Mouse (Mus musculus) forebrain, embryonic 15.5 days (tissue): ENCODE measurements around the gene Efna2. TPM values are rescaled to one million over a fixed set of nuclear protein-coding genes. Genes with fewer than 3 reads are reported as not detected.
A peak's percentile ranks its signal among the peaks of the same experiment; 100 is the strongest.

Experiments used
- ATAC-seq: fragments of 200-750 bp; cut with Nextera tagmentation; replicated peaks from 2 replicates; pipeline ENCODE4 v1.8.0; 2017; ENCODE audit warnings: mild to moderate bottlenecking, moderate TSS enrichment, moderate library complexity
- H3K27ac ChIP-seq: fragments of 300-500 bp; sonication (generic); replicated peaks from 2 replicates; pipeline ENCODE4 v1.5.1; 2015; ENCODE audit warnings: mild to moderate bottlenecking, inconsistent platforms
- H3K27me3 ChIP-seq: fragments of 300-500 bp; sonication (generic); 2 replicates; pipeline ENCODE4 v1.6.1; 2015; ENCODE audit warnings: inconsistent platforms
- H3K36me3 ChIP-seq: fragments of 300-500 bp; sonication (generic); 2 replicates; pipeline ENCODE4 v1.6.1; 2015; ENCODE audit warnings: mild to moderate bottlenecking, inconsistent platforms
- H3K4me1 ChIP-seq: fragments of 300-500 bp; sonication (generic); 2 replicates; pipeline ENCODE4 v1.6.1; 2015; ENCODE audit warnings: inconsistent platforms
- H3K4me2 ChIP-seq: fragments of 300-500 bp; sonication (generic); replicated peaks from 2 replicates; pipeline ENCODE4 v1.6.1; 2015; ENCODE audit warnings: mild to moderate bottlenecking, inconsistent platforms
- H3K4me3 ChIP-seq: fragments of 300-500 bp; sonication (generic); 2 replicates; pipeline ENCODE4 v1.5.1; 2015; ENCODE audit warnings: mild to moderate bottlenecking, inconsistent platforms
- H3K9ac ChIP-seq: fragments of 300-500 bp; sonication (generic); replicated peaks from 2 replicates; pipeline ENCODE4 v1.6.1; 2015; ENCODE audit warnings: mild to moderate bottlenecking, inconsistent platforms
- H3K9me3 ChIP-seq: fragments of 300-500 bp; sonication (generic); 2 replicates; pipeline ENCODE4 v1.6.1; 2016; ENCODE audit warnings: inconsistent platforms
- WGBS: fragments of 180-500 bp; shearing (Covaris S2); methylation state at CpG from one replicate; pipeline ENCODE4 v1.1.7; 2015; ENCODE audit warnings: mixed read lengths; 5-methylcytosine and 5-hydroxymethylcytosine counted together
- polyA plus RNA-seq: library from polyadenylated mRNA; unstranded; fragments of >200 nt; fragmentation: Nextera tagmentation; extraction: Ambion mirVana; gene quantifications from 2 replicates; pipeline ENCODE4 v1.2.1, GENCODE M21; 2015

Efna2 gene
- polyA plus RNA-seq, 1 experiment from 2014 or later, result 36.5 TPM

DNA sequence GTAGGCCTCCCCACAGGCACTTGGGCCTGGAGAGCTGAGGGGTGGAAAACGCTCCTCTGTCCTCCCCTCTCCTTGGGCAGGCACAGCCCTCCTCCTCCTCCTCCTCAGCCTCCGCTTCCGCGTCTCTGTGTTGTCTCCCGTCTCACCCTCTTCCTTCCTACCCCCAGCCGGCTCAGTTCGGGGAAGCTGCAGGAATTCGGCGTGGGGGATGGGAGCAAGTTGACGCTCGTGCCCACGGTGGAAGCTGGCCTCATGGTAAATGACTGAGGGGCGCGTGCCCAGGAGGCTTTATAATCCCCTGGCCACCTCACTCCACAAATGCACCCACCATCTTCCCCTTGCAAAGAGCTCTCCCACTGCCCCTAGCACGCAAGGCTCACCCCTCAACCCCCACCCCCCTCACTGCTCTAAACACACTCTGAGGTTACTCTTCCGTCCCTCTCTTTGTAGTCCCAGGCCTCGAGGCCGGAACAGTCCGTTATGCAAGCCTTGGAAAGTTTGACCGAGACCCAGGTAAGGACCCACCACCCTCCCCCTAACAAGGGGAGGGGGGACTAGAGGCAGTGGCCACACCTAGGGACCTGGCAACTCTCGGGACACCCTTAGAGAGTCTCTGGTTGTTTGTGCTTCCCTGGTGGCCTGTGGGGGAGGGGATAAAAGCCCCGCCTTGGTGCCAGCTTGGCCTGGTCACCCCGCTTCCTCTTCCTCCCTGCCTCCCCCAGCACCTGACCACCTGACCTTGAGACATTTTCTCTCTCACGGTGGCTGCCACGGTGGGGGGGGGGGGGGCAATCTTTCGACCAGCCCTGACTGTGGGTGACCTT lies 27.9 kb upstream of the Efna2 start:
- Histone ChIP-seq H3K9me3 (no peaks in the 10 kb centered on the region), H3K4me2 (peak overlapping the region; percentile 96), H3K27ac (peak overlapping the region; percentile 100), H3K4me3 (peak overlapping the region; percentile 80), H3K27me3 (no peaks in the 10 kb centered on the region), H3K36me3 (peaks cover 45% of the 10 kb centered on the region), H3K9ac (peak overlapping the region; percentile 99), H3K4me1 (peaks cover 54% of the 10 kb centered on the region)
- WGBS, result under 1% methylated on average over 26 of the region's 26 CpGs
- no peak for ATAC-seq

DNA sequence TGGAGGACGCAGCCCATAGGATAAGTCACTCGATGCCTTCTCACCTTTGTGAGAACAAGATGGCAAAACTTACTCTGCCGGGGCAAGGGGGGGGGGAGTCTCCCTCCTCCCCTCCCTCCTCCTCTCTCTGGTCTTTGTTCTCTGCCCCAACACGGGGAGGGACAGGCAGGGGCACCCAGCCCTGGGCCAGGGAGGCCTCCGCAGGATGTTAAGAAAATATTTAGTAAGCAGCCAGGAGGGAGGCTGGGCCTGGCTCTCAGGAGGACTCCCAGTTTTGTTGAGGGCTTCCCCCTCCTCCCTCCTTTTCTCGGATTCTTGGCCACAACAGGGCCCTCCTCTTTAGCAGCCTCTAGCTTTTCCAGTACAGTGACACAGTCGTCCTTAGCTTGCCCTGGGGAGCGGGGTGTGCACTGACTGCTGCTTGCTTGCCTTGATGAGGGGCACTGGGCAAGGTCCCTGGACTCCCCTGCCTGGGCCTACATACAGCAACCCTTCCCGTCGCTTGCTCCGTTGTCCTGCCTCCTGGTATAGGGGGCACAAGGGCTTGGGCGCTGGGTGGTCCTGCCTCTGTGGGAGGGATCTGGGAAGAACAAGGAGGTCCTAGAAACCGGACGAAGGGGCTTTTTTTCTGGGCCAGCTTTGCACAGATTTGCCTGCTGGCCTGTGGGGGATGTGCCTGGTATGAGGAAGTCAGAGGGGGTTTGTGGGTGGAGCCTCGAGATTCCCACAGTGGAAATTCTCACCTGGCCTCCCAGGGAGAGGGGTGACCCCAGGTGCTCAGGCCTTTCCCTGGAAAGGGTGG lies 27.0 kb upstream of the Efna2 start:
- Histone ChIP-seq H3K27me3 (no peaks in the 10 kb centered on the region), H3K9me3 (no peaks in the 10 kb centered on the region), H3K9ac (peak overlapping the region; percentile 99), H3K4me2 (peak overlapping the region; percentile 96), H3K4me1 (peaks cover 62% of the 10 kb centered on the region), H3K4me3 (peak overlapping the region; percentile 80), H3K36me3 (peaks cover 53% of the 10 kb centered on the region), H3K27ac (peak overlapping the region; percentile 100)
- ATAC-seq, result no peak
- WGBS, result 2% methylated on average over 15 of the region's 15 CpGs

DNA sequence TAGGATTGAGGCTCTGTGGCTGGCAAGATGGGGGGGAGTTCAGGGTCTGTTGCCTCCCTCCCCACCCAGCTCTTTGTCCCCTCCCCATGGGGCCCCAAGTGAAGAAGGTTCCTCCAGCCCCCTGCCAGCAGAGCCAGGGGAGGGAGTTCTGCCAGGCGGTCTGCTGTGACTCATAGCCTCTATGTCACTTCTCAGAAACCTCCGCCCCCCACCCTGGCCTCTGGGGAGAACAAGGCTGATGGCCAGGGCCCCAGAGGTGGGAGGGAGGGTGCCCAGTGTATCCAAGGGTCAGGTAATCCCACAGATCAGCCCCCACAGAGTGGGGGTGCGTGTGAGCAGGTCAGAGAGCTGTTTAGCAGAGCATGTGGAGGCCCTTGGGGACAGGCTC lies 26.4 kb upstream of the Efna2 start:
- peak overlapping the region; percentile 96 for H3K4me2 ChIP-seq
- peaks cover 56% of the 10 kb centered on the region for H3K36me3 ChIP-seq
- WGBS, result 46% methylated on average over 3 of the region's 3 CpGs
- no peaks in the 10 kb centered on the region for H3K9me3 ChIP-seq
- peak overlapping the region; percentile 80 for H3K4me3 ChIP-seq
- peaks cover 66% of the 10 kb centered on the region for H3K4me1 ChIP-seq
- H3K9ac ChIP-seq, result peak overlapping the region; percentile 99
- H3K27ac ChIP-seq, result peak overlapping the region; percentile 100
- ATAC-seq, result no peak
- H3K27me3 ChIP-seq, result no peaks in the 10 kb centered on the region

DNA sequence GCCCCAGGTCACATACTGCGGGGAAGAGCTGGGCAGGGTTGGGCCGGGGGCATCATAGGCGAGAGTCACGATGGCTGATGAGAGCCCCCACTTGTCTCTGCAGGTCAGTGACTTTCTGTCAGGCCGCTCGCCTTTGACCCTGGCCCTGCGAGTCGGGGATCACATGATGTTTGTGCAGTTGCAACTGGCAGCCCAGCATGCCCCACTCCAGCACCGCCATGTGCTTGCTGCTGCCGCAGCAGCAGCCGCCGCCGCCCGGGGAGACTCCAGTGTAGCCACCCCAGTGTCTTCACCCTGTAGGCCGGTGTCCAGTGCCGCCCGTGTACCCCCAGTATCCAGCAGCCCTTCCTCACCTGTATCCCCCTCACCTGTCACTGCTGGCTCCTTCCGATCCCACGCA lies 25.6 kb upstream of the Efna2 start:
- 86% methylated on average over 19 of the region's 19 CpGs for WGBS
- Histone ChIP-seq H3K9ac (peak overlapping the region; percentile 99; the same call in 1 of the 2 replicates), H3K4me3 (peak overlapping the region; percentile 80), H3K4me1 (peaks cover 71% of the 10 kb centered on the region), H3K36me3 (peaks cover 56% of the 10 kb centered on the region), H3K27me3 (no peaks in the 10 kb centered on the region), H3K4me2 (peak overlapping the region; percentile 96), H3K9me3 (no peaks in the 10 kb centered on the region), H3K27ac (peak overlapping the region; percentile 100)
- no peak for ATAC-seq

DNA sequence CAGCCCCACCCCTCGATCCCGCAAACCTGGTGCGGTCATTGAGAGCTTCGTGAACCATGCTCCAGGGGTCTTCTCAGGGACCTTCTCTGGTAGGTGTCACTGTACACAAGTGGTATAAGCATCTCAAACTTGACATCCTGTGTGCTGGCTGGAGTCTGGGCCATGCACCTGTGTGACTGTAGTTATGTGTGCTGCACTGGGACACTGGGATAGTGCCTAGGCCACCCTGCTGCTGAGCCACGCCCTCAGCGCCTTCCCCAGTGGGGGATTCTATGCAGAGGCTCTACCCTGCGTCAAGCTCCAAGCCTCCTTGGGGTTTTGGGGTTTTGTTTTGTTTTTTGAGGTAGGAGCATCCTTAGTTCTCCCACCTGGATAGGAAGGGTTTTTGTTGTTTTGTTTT lies 24.9 kb upstream of the Efna2 start:
- Histone ChIP-seq H3K27ac (peak overlapping the region; percentile 31; the same call in 1 of the 2 replicates), H3K4me2 (no peak overlapping the region), H3K9me3 (no peaks in the 10 kb centered on the region), H3K36me3 (peaks cover 56% of the 10 kb centered on the region), H3K9ac (no peak overlapping the region; the same call in 1 of the 2 replicates), H3K4me3 (no peak overlapping the region), H3K4me1 (peaks cover 78% of the 10 kb centered on the region), H3K27me3 (no peaks in the 10 kb centered on the region)
- ATAC-seq, result no peak
- 85% methylated on average over 7 of the region's 7 CpGs for WGBS

DNA sequence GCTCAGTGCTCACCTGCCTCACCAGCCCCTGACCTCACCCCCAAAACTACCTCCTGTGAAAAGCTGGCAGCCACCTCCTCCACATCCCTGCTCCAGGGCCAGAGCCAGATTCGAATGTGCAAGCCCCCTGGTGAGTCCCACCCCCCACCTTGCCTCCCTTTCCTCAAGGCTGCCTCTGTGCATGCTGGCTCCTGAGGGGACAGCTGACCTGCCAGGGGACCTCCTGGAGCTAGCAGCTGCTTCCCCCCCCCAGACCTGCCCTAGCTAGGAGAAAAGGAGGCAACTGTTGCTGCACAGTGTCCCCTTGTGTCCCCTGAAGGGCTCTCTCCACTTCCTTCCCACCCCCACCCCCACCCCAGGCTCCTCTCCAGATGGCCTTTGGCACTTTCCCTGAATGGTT lies 24.0 kb upstream of the Efna2 start:
- Histone ChIP-seq H3K36me3 (peaks cover 56% of the 10 kb centered on the region), H3K27ac (peak overlapping the region; percentile 91; the same call in 1 of the 2 replicates), H3K27me3 (no peaks in the 10 kb centered on the region), H3K4me2 (no peak overlapping the region), H3K9ac (no peak overlapping the region), H3K9me3 (no peaks in the 10 kb centered on the region), H3K4me3 (no peak overlapping the region), H3K4me1 (peaks cover 83% of the 10 kb centered on the region)
- no peak for ATAC-seq
- 60% methylated on average over 1 of the region's 1 CpGs for WGBS

DNA sequence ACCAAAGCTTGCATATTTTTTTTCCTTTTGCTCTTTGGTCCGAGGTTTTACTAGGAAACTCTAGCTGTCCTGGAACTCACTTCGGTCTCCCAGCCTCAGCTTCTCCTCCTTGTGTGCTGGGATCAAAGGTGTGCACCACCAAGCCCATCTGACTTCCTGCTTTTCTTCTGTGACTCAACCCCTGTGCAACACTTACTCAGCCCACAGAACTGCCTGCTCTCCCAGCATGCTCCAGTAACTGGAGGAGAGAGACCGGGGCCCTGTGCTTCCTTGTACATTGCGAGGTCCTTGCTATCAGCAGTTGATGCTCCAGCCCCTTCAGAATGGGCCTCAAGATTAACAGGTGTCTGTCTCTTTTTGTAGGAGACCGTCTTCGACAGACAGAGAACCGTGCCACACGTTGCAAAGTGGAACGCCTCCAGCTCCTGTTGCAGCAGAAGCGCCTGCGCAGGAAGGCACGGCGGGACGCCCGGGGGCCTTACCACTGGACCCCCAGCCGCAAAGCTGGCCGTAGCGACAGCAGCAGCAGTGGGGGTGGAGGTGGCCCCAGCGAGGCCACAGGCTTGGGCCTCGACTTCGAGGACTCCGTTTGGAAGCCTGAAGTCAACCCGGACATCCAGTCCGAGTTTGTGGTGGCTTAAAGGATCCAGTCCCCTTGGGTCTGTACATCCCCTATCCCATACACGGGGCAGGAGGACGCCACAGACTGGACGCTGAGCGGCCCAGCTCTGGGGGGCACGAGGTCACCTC lies 23.1 kb upstream of the Efna2 start:
- H3K27me3 ChIP-seq, result no peaks in the 10 kb centered on the region
- H3K4me1 ChIP-seq, result peaks cover 92% of the 10 kb centered on the region
- H3K36me3 ChIP-seq, result peaks cover 56% of the 10 kb centered on the region
- H3K4me2 ChIP-seq, result no peak overlapping the region
- H3K27ac ChIP-seq, result peak overlapping the region; percentile 91
- H3K4me3 ChIP-seq, result no peak overlapping the region
- no peak overlapping the region for H3K9ac ChIP-seq
- no peak for ATAC-seq
- no peaks in the 10 kb centered on the region for H3K9me3 ChIP-seq
- 82% methylated on average over 29 of the region's 29 CpGs for WGBS

DNA sequence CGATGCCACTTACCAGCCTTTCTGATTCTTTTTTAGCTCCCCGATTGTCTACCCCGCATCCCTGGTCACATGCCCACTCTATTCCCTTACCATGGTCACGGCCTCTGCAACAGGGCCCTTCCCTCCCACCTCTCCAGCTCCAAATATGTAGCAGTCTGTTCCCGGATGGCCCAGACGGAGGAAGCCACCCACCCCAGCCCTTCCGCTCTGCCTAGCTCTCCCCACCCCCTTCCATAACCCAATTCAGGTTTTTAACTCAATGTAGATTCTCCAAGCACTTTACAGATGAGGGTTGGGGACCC lies 22.6 kb upstream of the Efna2 start:
- H3K27ac ChIP-seq, result peak overlapping the region; percentile 91
- no peak for ATAC-seq
- peaks cover 55% of the 10 kb centered on the region for H3K36me3 ChIP-seq
- no peak overlapping the region for H3K4me2 ChIP-seq
- H3K4me3 ChIP-seq, result no peak overlapping the region
- H3K9me3 ChIP-seq, result no peaks in the 10 kb centered on the region
- peaks cover 94% of the 10 kb centered on the region for H3K4me1 ChIP-seq
- H3K27me3 ChIP-seq, result no peaks in the 10 kb centered on the region
- WGBS, result 58% methylated on average over 7 of the region's 7 CpGs
- no peak overlapping the region for H3K9ac ChIP-seq

DNA sequence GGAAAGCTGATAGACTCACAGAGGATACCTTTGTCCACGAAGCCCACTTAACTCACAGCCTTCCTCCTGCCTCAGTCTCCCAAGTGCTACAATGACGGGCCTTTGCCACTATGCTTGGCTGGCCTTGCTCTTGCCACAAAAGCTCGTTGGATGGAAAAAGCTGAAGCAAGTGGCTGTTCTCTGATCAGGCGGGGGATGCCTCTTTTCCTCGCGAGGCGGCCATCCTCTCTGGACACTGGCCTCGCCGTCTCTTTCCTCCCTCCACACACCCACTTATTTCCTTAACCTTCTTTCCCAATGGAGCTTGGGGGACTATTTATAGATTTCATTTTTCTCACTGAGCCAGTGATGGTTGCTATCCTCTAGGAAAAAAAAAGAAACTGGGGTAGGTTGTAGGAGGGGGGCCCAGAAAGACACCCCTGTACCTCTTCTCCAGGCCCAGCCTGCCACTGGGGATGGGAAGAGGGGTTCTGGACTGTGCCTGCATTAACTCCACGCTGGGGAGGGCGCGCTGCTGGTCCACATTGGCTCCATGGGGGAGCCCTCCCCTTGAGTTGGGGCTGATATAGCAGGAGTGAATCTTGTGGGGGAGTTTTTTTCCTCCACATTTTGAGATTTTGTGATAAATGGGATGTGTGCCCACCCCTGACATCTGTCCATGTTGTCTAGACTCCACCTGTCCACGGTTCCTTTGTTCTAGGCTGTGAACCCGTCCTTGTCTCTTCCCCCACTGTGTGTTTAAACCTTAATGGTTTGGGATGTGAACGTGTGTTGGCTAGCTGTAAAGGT lies 21.9 kb upstream of the Efna2 start:
- no peaks in the 10 kb centered on the region for H3K27me3 ChIP-seq
- H3K4me1 ChIP-seq, result peaks cover 88% of the 10 kb centered on the region
- H3K36me3 ChIP-seq, result peaks cover 49% of the 10 kb centered on the region
- no peak for ATAC-seq
- no peaks in the 10 kb centered on the region for H3K9me3 ChIP-seq
- peak overlapping the region; percentile 91 for H3K27ac ChIP-seq
- H3K9ac ChIP-seq, result peak overlapping the region; percentile 23
- WGBS, result 51% methylated on average over 15 of the region's 15 CpGs
- no peak overlapping the region for H3K4me2 ChIP-seq
- no peak overlapping the region for H3K4me3 ChIP-seq

DNA sequence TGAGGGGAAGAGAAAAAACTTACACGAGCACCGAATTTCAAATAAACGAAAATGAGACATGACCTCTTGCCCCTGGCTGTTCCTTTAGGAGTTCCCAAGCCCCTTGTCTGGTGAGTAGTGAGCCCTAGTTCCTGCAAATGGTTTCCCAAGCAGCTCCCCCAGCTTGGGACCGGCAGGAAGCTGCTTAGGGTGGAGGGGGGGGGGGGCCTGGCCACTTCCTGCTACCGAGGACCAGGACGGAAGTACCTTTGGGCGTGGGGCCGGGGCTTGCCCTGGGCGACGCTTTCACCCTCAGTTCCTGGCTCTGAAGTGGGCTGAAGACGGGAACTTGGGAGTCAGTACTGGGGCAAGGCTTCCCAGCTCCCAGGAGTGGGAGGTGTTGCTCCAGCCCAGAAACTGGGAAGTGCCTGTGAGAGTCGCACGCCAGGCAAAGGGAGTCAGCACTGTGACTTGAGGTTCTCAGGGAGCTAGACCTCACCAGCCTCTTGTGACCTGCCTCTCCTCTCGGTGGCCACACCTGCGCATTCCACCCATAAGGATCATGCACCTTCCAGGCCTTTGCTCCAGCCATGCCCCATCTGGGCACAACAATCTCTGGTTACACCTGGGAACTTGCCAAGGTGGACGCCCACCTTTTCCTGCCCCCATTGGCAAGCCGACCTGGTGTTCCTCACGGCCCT lies 20.8 kb upstream of the Efna2 start:
- H3K4me3 ChIP-seq, result no peak overlapping the region

More for the DNA sequence above, 20.8 kb upstream of the Efna2 start:
- peaks cover 77% of the 10 kb centered on the region for H3K4me1 ChIP-seq
- peak overlapping the region; percentile 70; the same call in 1 of the 2 replicates for H3K4me2 ChIP-seq
- H3K9ac ChIP-seq, result no peak overlapping the region; the same call in 1 of the 2 replicates
- H3K9me3 ChIP-seq, result no peaks in the 10 kb centered on the region
- WGBS, result 14% methylated on average over 18 of the region's 18 CpGs
- H3K36me3 ChIP-seq, result peaks cover 42% of the 10 kb centered on the region
- no peak for ATAC-seq
- H3K27ac ChIP-seq, result peak overlapping the region; percentile 91
- H3K27me3 ChIP-seq, result no peaks in the 10 kb centered on the region
